Mouse (Mus musculus): ENCODE results near the gene Gdnf. TPM values are rescaled to one million over a fixed set of nuclear protein-coding genes. Genes with fewer than 3 reads are reported as not detected.

Gene Gdnf
- polyA plus RNA-seq, 1 experiment from 2014 or later = 1.6 TPM

GRCm38 (mm10) chr15:7823886-7824285 is 13.2 kb downstream of the Gdnf start:
- H3K27ac ChIP-seq = no peak overlapping the region
- no peak for DNase-seq (ENCODE audit: low spot score)
- H3K4me1 ChIP-seq = peaks cover 4% of the 10 kb centered on the region; the same call in 1 of the 2 replicates
- H3K27me3 ChIP-seq (ENCODE audit: low read depth, poor library complexity, severe bottlenecking) = peaks cover 55% of the 10 kb centered on the region
- H3K36me3 ChIP-seq = no peaks in the 10 kb centered on the region
- no peak overlapping the region for H3K4me3 ChIP-seq
- WGBS = 78% methylated on average over 6 of the region's 6 CpGs
- no peaks in the 10 kb centered on the region for H3K9me3 ChIP-seq (replicated peaks)

- no peak for DNase-seq (ENCODE audit: low spot score)
- Histone ChIP-seq H3K36me3 (no peaks in the 10 kb centered on the region), H3K9me3 (replicated peaks) (no peaks in the 10 kb centered on the region), H3K4me1 (peaks cover 4% of the 10 kb centered on the region; the same call in 1 of the 2 replicates), H3K4me3 (no peak overlapping the region), H3K27ac (no peak overlapping the region), H3K27me3 (ENCODE audit: low read depth, poor library complexity, severe bottlenecking) (peaks cover 40% of the 10 kb centered on the region)
- 56% methylated on average over 6 of the region's 6 CpGs for WGBS
Observed at GRCm38 (mm10) chr15:7825530-7825929, 14.9 kb downstream of the Gdnf start.

GRCm38 (mm10) chr15:7835404-7835803 is 24.8 kb downstream of the Gdnf start:
- no peaks in the 10 kb centered on the region for H3K9me3 ChIP-seq (replicated peaks)
- H3K27me3 ChIP-seq (ENCODE audit: low read depth, poor library complexity, severe bottlenecking) = no peaks in the 10 kb centered on the region
- no peak overlapping the region for H3K27ac ChIP-seq
- WGBS = 93% methylated on average over 9 of the region's 9 CpGs
- no peaks in the 10 kb centered on the region for H3K36me3 ChIP-seq
- H3K4me3 ChIP-seq = no peak overlapping the region
- no peak for DNase-seq (ENCODE audit: low spot score)
- no peaks in the 10 kb centered on the region for H3K4me1 ChIP-seq

- H3K27ac ChIP-seq = no peak overlapping the region
- WGBS = 83% methylated on average over 8 of the region's 8 CpGs
- H3K9me3 ChIP-seq (replicated peaks) = no peaks in the 10 kb centered on the region
- H3K4me1 ChIP-seq = no peaks in the 10 kb centered on the region
- H3K4me3 ChIP-seq = no peak overlapping the region
- no peaks in the 10 kb centered on the region for H3K27me3 ChIP-seq (ENCODE audit: low read depth, poor library complexity, severe bottlenecking)
- no peak for DNase-seq (ENCODE audit: low spot score)
- H3K36me3 ChIP-seq = no peaks in the 10 kb centered on the region
Observed at GRCm38 (mm10) chr15:7838060-7838920, 27.6 kb downstream of the Gdnf start.

- H3K4me1 ChIP-seq = no peaks in the 10 kb centered on the region
- H3K27me3 ChIP-seq (ENCODE audit: low read depth, poor library complexity, severe bottlenecking) = no peaks in the 10 kb centered on the region
- no peak overlapping the region for H3K27ac ChIP-seq
- no peak overlapping the region for H3K4me3 ChIP-seq
- no peaks in the 10 kb centered on the region for H3K9me3 ChIP-seq (replicated peaks)
- DNase-seq (ENCODE audit: low spot score) = no peak
- WGBS = 65% methylated on average over 7 of the region's 7 CpGs
- H3K36me3 ChIP-seq = no peaks in the 10 kb centered on the region
Observed at GRCm38 (mm10) chr15:7838921-7839309, 28.3 kb downstream of the Gdnf start.

- Histone ChIP-seq H3K4me3 (no peak overlapping the region), H3K9me3 (replicated peaks) (no peaks in the 10 kb centered on the region), H3K36me3 (no peaks in the 10 kb centered on the region), H3K27ac (no peak overlapping the region), H3K27me3 (ENCODE audit: low read depth, poor library complexity, severe bottlenecking) (no peaks in the 10 kb centered on the region), H3K4me1 (no peaks in the 10 kb centered on the region)
- 80% methylated on average over 1 of the region's 1 CpGs for WGBS
- no peak for DNase-seq (ENCODE audit: low spot score)
Observed at GRCm38 (mm10) chr15:7841664-7842063, 31.0 kb downstream of the Gdnf start.

- WGBS = 88% methylated on average over 4 of the region's 4 CpGs
- Histone ChIP-seq H3K27ac (no peak overlapping the region), H3K36me3 (no peaks in the 10 kb centered on the region), H3K4me1 (no peaks in the 10 kb centered on the region), H3K27me3 (ENCODE audit: low read depth, poor library complexity, severe bottlenecking) (no peaks in the 10 kb centered on the region), H3K9me3 (replicated peaks) (no peaks in the 10 kb centered on the region), H3K4me3 (no peak overlapping the region)
- DNase-seq (ENCODE audit: low spot score) = no peak
Observed at GRCm38 (mm10) chr15:7842398-7842797, 31.8 kb downstream of the Gdnf start.

- Histone ChIP-seq H3K27ac (no peak overlapping the region), H3K4me3 (no peak overlapping the region), H3K27me3 (ENCODE audit: low read depth, poor library complexity, severe bottlenecking) (no peaks in the 10 kb centered on the region), H3K4me1 (peaks cover 4% of the 10 kb centered on the region; the same call in 1 of the 2 replicates), H3K9me3 (replicated peaks) (no peaks in the 10 kb centered on the region), H3K36me3 (no peaks in the 10 kb centered on the region)
- DNase-seq (ENCODE audit: low spot score) = no peak
- 85% methylated on average over 13 of the region's 13 CpGs for WGBS
Observed at GRCm38 (mm10) chr15:7857418-7857817, 46.8 kb downstream of the Gdnf start.

GRCm38 (mm10) chr15:7858841-7859240 is 48.2 kb downstream of the Gdnf start:
- WGBS = 85% methylated on average over 5 of the region's 5 CpGs
- Histone ChIP-seq H3K36me3 (no peaks in the 10 kb centered on the region), H3K4me3 (no peak overlapping the region), H3K9me3 (replicated peaks) (no peaks in the 10 kb centered on the region), H3K27me3 (ENCODE audit: low read depth, poor library complexity, severe bottlenecking) (no peaks in the 10 kb centered on the region), H3K4me1 (peaks cover 4% of the 10 kb centered on the region; the same call in 1 of the 2 replicates), H3K27ac (no peak overlapping the region)
- DNase-seq (ENCODE audit: low spot score) = no peak

GRCm38 (mm10) chr15:7862890-7863289 is 52.2 kb downstream of the Gdnf start:
- DNase-seq (ENCODE audit: low spot score) = no peak
- H3K27me3 ChIP-seq (ENCODE audit: low read depth, poor library complexity, severe bottlenecking) = no peaks in the 10 kb centered on the region
- 88% methylated on average over 5 of the region's 5 CpGs for WGBS
- no peaks in the 10 kb centered on the region for H3K9me3 ChIP-seq (replicated peaks)
- H3K4me1 ChIP-seq = peaks cover 4% of the 10 kb centered on the region; the same call in 1 of the 2 replicates
- no peak overlapping the region for H3K4me3 ChIP-seq
- H3K36me3 ChIP-seq = no peaks in the 10 kb centered on the region
- H3K27ac ChIP-seq = no peak overlapping the region

GRCm38 (mm10) chr15:7863328-7863727 is 52.7 kb downstream of the Gdnf start:
- no peak overlapping the region for H3K27ac ChIP-seq
- H3K4me1 ChIP-seq = peaks cover 4% of the 10 kb centered on the region; the same call in 1 of the 2 replicates
- no peaks in the 10 kb centered on the region for H3K36me3 ChIP-seq
- no peaks in the 10 kb centered on the region for H3K9me3 ChIP-seq (replicated peaks)
- 77% methylated on average over 5 of the region's 5 CpGs for WGBS
- no peaks in the 10 kb centered on the region for H3K27me3 ChIP-seq (ENCODE audit: low read depth, poor library complexity, severe bottlenecking)
- no peak for DNase-seq (ENCODE audit: low spot score)
- H3K4me3 ChIP-seq = no peak overlapping the region

GRCm38 (mm10) chr15:7865305-7865704 is 54.7 kb downstream of the Gdnf start:
- H3K9me3 ChIP-seq (replicated peaks) = no peaks in the 10 kb centered on the region
- 91% methylated on average over 3 of the region's 3 CpGs for WGBS
- no peaks in the 10 kb centered on the region for H3K4me1 ChIP-seq
- no peak overlapping the region for H3K4me3 ChIP-seq
- DNase-seq (ENCODE audit: low spot score) = no peak
- no peaks in the 10 kb centered on the region for H3K36me3 ChIP-seq
- no peak overlapping the region for H3K27ac ChIP-seq
- H3K27me3 ChIP-seq (ENCODE audit: low read depth, poor library complexity, severe bottlenecking) = no peaks in the 10 kb centered on the region

GRCm38 (mm10) chr15:7872473-7872872 is 61.8 kb downstream of the Gdnf start:
- DNase-seq (ENCODE audit: low spot score) = no peak
- 68% methylated on average over 5 of the region's 5 CpGs for WGBS
- Histone ChIP-seq H3K4me1 (no peaks in the 10 kb centered on the region; the same call in 1 of the 2 replicates), H3K4me3 (no peak overlapping the region), H3K27ac (no peak overlapping the region), H3K27me3 (ENCODE audit: low read depth, poor library complexity, severe bottlenecking) (no peaks in the 10 kb centered on the region), H3K9me3 (replicated peaks) (no peaks in the 10 kb centered on the region), H3K36me3 (no peaks in the 10 kb centered on the region)

Measured in limb, embryonic 10.5 days (tissue).